Mouse (Mus musculus) embryonic fibroblast, embryonic 13.5 days (primary cell): ENCODE data around the gene Gbp9.

Source experiments
- CTCF ChIP-seq: IDR thresholded peaks from 2 replicates; pipeline ENCODE4 v1.5.1; 2011; ENCODE audit warnings: mild to moderate bottlenecking, control low read depth, low read length, moderate library complexity, borderline replicate concordance; ENCODE audit not compliant: insufficient read depth
- POLR2A ChIP-seq: IDR thresholded peaks from 2 replicates; pipeline ENCODE4 v1.6.1; 2011; ENCODE audit warnings: low read depth, mild to moderate bottlenecking, control low read depth, low read length, moderate library complexity

- no peak for TF ChIP-seq CTCF
- no peak for TF ChIP-seq POLR2A
Measured at GRCm38 (mm10) chr5:105115740-105116139, 23.6 kb downstream of the Gbp9 start.
